Mouse (Mus musculus): Measurements from ENCODE around the gene Esp18.

Esp18 gene

GRCm38 (mm10) chr17:39406059-39406458, at the start of gene Esp18:
Esp18 (plus strand) TSS chr17:39406359.
- CTCF ChIA-PET = no interaction called here

DNA sequence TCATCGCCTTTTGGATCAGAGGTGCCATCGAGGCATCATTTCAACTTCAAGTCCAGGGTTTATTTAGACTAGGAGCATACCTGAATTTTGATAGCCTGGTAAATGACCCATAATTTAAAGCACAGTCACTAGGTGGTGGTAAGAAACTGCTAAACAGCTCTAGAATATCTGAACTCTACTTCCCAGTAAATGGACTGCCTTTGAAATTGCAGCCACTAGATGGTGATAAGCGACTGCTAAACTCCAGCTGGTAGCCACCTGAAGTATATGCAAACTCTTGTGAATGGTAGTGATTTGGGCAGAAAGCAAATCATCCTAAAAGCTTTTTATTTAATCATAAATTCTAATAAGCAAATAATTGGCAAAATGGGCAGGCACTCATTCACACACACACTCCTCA, 42.8 kb upstream of the Esp18 start:
- CTCF ChIA-PET = no interaction called here

Data from spleen, embryonic (tissue).